Mouse (Mus musculus) activated CD4-positive, CD25-positive, alpha-beta regulatory T cell, adult 4 months (primary cell): Measurements from ENCODE around the gene Fnip2. TPM values are rescaled to one million over a fixed set of nuclear protein-coding genes. Genes with fewer than 3 reads are reported as not detected.

ENCODE experiments used
- ATAC-seq: one replicate; pipeline ENCODE4 v1.8.0; 2017
- polyA plus RNA-seq, 2 experiments: library from polyadenylated mRNA; unstranded; fragments of 100-300 nt; shearing (Covaris generic); gene quantifications; one replicate each; pipeline ENCODE4 v1.2.1; 2017

The Fnip2 gene
- polyA plus RNA-seq, 2 experiments from 2014 or later, result 0.34 to 0.46 TPM

DNA sequence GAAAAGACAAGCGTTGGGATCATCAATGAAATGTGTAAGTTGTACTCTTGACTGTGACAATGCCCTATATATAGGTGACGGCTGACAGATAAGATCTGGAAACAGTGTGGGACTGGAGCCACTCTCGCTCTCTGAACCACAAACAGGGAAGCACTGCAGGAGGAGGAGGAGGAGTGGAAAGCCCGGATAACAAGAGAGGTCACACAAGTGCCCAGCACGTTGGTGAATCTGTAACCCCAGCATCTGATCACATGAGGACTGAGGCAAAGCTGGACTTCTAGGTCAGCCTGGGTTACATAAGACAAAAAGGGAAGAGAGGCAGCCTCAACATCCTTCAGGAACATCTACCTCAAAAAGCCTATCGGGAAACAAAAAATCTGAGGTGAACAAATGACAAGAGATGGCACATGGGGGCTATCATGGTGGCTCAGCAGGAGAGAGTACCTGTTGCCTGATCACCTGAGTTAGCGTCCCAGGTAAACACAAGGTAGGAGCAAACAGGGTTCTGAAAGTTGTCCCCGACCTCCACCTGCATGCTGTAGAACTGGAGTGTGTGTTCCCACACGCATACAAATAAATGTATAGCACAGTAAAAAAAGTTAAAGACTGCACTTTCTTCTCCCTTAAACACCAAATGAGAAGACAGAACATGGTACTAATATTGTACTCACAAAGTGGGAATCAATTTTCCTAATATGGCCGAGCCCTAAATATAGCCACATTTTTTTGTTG is 2.6 kb downstream of the Fnip2 start:
- no peak for ATAC-seq

GRCm38 (mm10) chr3:79563511-79563910 is 4.1 kb downstream of the Fnip2 start:
- ATAC-seq, result no peak

DNA sequence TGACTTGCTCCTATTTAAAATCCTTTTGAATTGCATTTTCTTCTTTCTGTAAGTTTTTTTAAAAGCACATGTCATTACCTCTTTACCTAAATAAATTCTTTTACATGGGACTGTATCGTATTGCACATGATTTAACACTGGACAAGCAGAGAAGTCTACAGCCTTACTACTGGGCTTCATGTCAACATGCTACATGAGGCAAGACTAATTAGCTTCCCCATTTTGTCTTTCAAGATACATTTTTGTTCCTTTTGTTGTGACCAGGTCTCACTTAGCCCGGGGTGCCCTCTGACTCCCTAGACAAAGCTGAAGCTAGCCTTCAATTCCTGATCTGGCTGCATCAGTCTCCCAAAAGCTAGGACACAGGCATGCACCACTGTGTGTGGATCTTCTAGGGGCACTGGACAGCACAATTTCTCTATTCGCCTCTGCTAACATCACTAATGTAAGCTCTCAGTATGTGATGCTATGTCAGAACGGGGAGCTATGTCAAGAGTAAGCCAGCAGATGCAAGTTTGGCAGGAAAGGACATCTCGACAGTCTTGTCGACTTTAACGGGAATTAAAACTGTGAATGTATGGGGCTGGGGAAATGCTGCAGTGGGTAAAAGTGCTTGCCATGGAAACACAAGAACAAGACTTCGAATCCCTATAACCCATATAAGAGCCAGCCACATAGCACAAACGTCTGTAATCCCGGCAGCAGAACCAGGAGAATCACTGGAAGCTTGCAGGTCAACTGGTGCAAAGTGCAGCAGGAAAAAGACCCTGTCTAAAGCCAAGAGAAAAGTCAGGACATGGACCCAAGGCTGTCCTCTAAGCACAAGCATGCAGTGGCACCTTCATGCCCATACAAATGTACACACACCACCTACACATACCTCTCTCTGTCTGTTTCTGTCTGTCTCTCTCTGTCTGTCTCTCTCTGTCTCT is 5.5 kb downstream of the Fnip2 start:
- no peak for ATAC-seq

- ATAC-seq, result no peak
Observed at GRCm38 (mm10) chr3:79560555-79560954, 7.0 kb downstream of the Fnip2 start.

GRCm38 (mm10) chr3:79559773-79560045 is 7.9 kb downstream of the Fnip2 start:
- no peak for ATAC-seq

GRCm38 (mm10) chr3:79559021-79559772 is 8.4 kb downstream of the Fnip2 start:
- ATAC-seq, result no peak

- ATAC-seq, result no peak
Observed at GRCm38 (mm10) chr3:79555061-79555460, 12.5 kb downstream of the Fnip2 start.

DNA sequence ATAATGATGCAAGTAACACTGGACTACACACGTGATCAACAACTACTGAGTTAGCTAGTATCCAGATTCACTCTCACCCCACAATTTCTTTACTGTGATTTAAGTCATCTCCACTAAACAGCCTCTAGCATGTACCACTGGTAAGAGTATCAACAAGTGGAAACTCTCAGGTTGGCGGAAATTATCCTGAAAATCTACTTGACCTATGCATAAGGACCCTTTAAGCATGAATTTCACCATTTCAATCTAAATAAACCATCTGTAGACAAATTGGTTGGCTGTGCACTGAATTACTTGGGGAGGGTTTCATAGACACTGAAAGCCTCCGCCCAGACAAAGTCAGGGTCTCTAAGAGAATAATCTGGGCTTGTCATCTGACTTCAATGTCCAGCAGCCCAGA is 13.8 kb downstream of the Fnip2 start:
- ATAC-seq, result no peak

- no peak for ATAC-seq
Observed at GRCm38 (mm10) chr3:79551826-79552552, 15.6 kb downstream of the Fnip2 start.

GRCm38 (mm10) chr3:79549751-79550393 is 17.7 kb downstream of the Fnip2 start:
- no peak for ATAC-seq

- no peak for ATAC-seq
Observed at GRCm38 (mm10) chr3:79548681-79549437, 18.7 kb downstream of the Fnip2 start.

GRCm38 (mm10) chr3:79542585-79542984 is 25.0 kb downstream of the Fnip2 start:
- no peak for ATAC-seq

DNA sequence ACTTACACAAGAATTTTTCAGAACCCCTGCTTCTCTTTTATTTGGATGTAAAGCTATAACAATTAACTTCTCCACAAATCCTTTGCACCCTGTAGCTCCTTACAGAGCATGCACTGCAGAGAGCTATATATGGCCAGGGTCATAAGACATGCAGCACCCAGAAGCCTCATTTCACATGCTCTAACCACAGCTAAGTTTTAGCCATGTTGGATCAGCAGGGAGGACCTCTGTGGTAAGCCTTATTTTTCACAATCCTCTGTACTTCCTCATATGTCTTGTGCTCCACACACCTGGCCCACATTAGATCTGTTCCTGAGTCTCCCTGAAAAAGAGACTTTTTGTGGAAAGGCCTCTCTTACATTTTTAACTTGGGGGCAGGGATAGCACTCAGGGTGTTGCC is 27.9 kb downstream of the Fnip2 start:
- ATAC-seq, result no peak

DNA sequence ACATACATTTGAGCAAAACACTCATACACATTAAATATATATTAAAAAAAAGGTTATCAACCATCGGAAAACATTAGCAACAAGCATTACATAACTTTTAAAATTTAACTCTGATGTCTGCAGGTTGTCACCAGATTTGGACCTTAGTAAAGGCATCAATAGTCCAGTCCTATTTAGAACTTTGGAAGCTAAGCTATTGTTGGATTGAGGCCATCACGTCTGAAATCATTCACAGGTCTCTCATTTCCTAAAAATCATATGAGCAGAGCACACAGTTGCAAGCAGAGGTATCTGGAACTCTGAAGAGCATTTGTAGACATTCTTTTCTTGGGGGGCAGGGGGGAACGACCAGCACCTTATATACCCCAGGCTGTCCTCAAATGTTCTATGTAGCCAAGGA is 28.5 kb downstream of the Fnip2 start:
- no peak for ATAC-seq

GRCm38 (mm10) chr3:79538342-79538741 is 29.3 kb downstream of the Fnip2 start:
- no peak for ATAC-seq

- ATAC-seq, result no peak
Observed at GRCm38 (mm10) chr3:79537626-79538203, 29.9 kb downstream of the Fnip2 start.

GRCm38 (mm10) chr3:79537023-79537422 is 30.6 kb downstream of the Fnip2 start:
- no peak for ATAC-seq

- no peak for ATAC-seq
Observed at GRCm38 (mm10) chr3:79531581-79532271, 35.9 kb downstream of the Fnip2 start.

DNA sequence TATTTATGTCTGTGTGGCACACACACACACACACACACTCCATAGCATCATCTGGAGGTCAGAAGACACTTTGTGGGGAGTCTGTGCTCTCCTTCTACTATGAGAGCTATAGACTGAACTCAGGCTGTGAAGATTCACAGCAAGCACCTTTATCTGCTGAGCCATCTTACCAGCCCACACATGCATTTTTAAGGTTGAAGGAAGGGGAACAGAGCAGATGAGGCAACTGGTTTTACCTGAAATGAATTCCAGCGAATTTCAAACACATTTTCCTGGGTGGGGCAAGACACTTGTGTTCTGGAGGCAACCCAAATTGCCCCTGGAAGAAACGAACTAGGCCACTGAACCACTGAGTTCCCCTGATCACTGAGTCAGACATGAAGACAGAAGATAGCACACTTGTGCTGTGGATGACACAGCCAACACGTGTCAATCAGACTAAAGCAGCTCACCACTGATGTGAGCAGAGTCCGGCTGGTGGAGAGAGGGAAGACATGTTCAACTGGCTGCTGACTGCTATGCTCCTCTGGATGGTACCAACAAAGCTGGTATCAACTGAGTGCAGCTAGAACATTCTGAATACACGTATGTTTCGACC is 38.0 kb downstream of the Fnip2 start:
- ATAC-seq, result no peak

- ATAC-seq, result no peak
Observed at GRCm38 (mm10) chr3:79528451-79528850, 39.1 kb downstream of the Fnip2 start.
